Mouse (Mus musculus) hindbrain, embryonic 11.5 days (tissue): ENCODE measurements at regions not wholly inside any gene's neighbourhood (a gene's known extent, or its start where the extent isn't known, plus 50 kb on each side); places are given as distances from the start of the nearest gene placed in this dataset.

ENCODE experiments used
- ATAC-seq: fragments of 200-750 bp; cut with Nextera tagmentation; 2 replicates; pipeline ENCODE4 v1.8.0; 2017; ENCODE audit warnings: mild to moderate bottlenecking, moderate TSS enrichment, moderate library complexity; ENCODE audit not compliant: low FRiP score
- DNase-seq: peaks from one replicate; pipeline ENCODE4 v3.0.0-alpha.2; 2015; ENCODE audit warnings: low spot score
- H3K27ac ChIP-seq: fragments of 300-500 bp; sonication (generic); 2 replicates; pipeline ENCODE4 v1.5.1; 2014; ENCODE audit warnings: mild to moderate bottlenecking, low read depth, low read length
- H3K27me3 ChIP-seq: fragments of 300-500 bp; sonication (generic); 2 replicates; pipeline ENCODE4 v1.6.1; 2014; ENCODE audit warnings: mild to moderate bottlenecking, low read length, moderate library complexity, mixed read lengths; ENCODE audit not compliant: control insufficient read depth, insufficient read depth
- H3K36me3 ChIP-seq: fragments of 300-500 bp; sonication (generic); 2 replicates; pipeline ENCODE4 v1.6.1; 2014; ENCODE audit warnings: mild to moderate bottlenecking, low read length, moderate library complexity, mixed read lengths; ENCODE audit not compliant: control insufficient read depth, insufficient read depth
- H3K4me1 ChIP-seq: fragments of 300-500 bp; sonication (generic); replicated peaks from 2 replicates; pipeline ENCODE4 v1.6.1; 2014; ENCODE audit warnings: low read length, mixed read lengths; ENCODE audit not compliant: control insufficient read depth, insufficient read depth
- H3K4me2 ChIP-seq: fragments of 300-500 bp; sonication (generic); replicated peaks from 2 replicates; pipeline ENCODE4 v1.6.1; 2014; ENCODE audit warnings: mild to moderate bottlenecking, low read depth, low read length
- H3K4me3 ChIP-seq: fragments of 300-500 bp; sonication (generic); 2 replicates; pipeline ENCODE4 v1.5.1; 2014; ENCODE audit warnings: low read depth, low read length
- H3K9ac ChIP-seq: fragments of 300-500 bp; sonication (generic); 2 replicates; pipeline ENCODE4 v1.6.1; 2014; ENCODE audit warnings: low read depth, low read length
- H3K9me3 ChIP-seq: fragments of 300-500 bp; sonication (generic); 2 replicates; pipeline ENCODE4 v1.6.1; 2016; ENCODE audit warnings: low read length; ENCODE audit not compliant: control insufficient read depth
- WGBS: fragments of 180-500 bp; shearing (Covaris S2); extraction: QIAGEN DNeasy Blood & Tissue Kit; methylation state at CpG from one replicate; pipeline ENCODE4 v1.1.7; 2014; 5-methylcytosine and 5-hydroxymethylcytosine counted together

DNA sequence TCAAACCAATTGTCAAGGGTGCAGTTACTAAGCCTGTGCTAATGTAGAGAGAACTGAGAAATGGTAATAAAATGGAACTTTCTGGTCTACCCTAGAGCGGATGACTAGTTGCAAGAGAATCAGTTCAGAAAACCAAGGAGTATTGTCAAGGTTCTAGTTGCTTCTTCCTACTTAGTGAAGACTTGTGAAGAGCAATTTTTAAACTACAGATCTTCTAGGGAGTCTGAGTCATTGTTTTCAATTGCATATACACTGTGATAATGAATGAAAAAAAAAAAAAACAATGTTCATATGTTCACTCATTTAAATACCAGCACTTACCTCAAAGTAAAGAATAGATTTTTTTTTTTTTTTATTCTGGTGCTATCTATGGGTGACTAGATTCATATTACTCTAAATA, 1304.1 kb downstream of the Pla2g4a start:
- Histone ChIP-seq H3K9ac (no peak overlapping the region), H3K4me3 (no peak overlapping the region), H3K4me2 (no peak overlapping the region), H3K36me3 (no peaks in the 10 kb centered on the region), H3K27ac (no peak overlapping the region), H3K27me3 (no peaks in the 10 kb centered on the region), H3K9me3 (no peaks in the 10 kb centered on the region), H3K4me1 (no peaks in the 10 kb centered on the region)
- ATAC-seq = no peak
- DNase-seq = no peak
- 97% methylated on average over 1 of the region's 1 CpGs for WGBS
